Mouse (Mus musculus) neural tube, embryonic 14.5 days (tissue): ENCODE results near the gene Traf7. TPM values are rescaled to one million over a fixed set of nuclear protein-coding genes. Genes with fewer than 3 reads are reported as not detected.

ENCODE experiments used
- ATAC-seq: fragments of 200-750 bp; cut with Nextera tagmentation; 2 replicates; pipeline ENCODE4 v1.8.0; 2017; ENCODE audit warnings: low read depth, mild to moderate bottlenecking, moderate TSS enrichment, moderate library complexity
- H3K27ac ChIP-seq: fragments of 300-500 bp; sonication (generic); 2 replicates; pipeline ENCODE4 v1.5.1; 2014; ENCODE audit warnings: low read depth, mild to moderate bottlenecking, control low read depth, low read length, moderate library complexity, mixed read lengths
- H3K27me3 ChIP-seq: fragments of 300-500 bp; sonication (generic); 2 replicates; pipeline ENCODE4 v1.6.1; 2014; ENCODE audit warnings: low read length; ENCODE audit not compliant: control insufficient read depth, insufficient read depth
- H3K36me3 ChIP-seq: fragments of 300-500 bp; sonication (generic); 2 replicates; pipeline ENCODE4 v1.6.1; 2014; ENCODE audit warnings: low read length, mixed read lengths; ENCODE audit not compliant: control insufficient read depth, insufficient read depth
- H3K4me1 ChIP-seq: fragments of 300-500 bp; sonication (generic); 2 replicates; pipeline ENCODE4 v1.6.1; 2014; ENCODE audit warnings: low read length; ENCODE audit not compliant: control insufficient read depth, insufficient read depth
- H3K4me2 ChIP-seq: fragments of 300-500 bp; sonication (generic); 2 replicates; pipeline ENCODE4 v1.6.1; 2014; ENCODE audit warnings: mild to moderate bottlenecking, low read depth, low read length, control low read depth
- H3K4me3 ChIP-seq: fragments of 300-500 bp; sonication (generic); 2 replicates; pipeline ENCODE4 v1.5.1; 2014; ENCODE audit warnings: low read depth, low read length, control low read depth, mixed read lengths
- H3K9ac ChIP-seq: fragments of 300-500 bp; sonication (generic); replicated peaks from 2 replicates; pipeline ENCODE4 v1.6.1; 2014; ENCODE audit warnings: low read depth, mild to moderate bottlenecking, control low read depth, low read length, mixed read lengths
- H3K9me3 ChIP-seq: fragments of 300-500 bp; sonication (generic); 2 replicates; pipeline ENCODE4 v1.6.1; 2016; ENCODE audit warnings: low read length; ENCODE audit not compliant: control insufficient read depth
- WGBS: fragments of 180-500 bp; shearing (Covaris S2); extraction: QIAGEN DNeasy Blood & Tissue Kit; methylation state at CpG from one replicate; pipeline ENCODE4 v1.1.7; 2014; 5-methylcytosine and 5-hydroxymethylcytosine counted together
- polyA plus RNA-seq: library from polyadenylated mRNA; unstranded; fragments of >200 nt; fragmentation: Nextera tagmentation; extraction: Ambion mirVana; gene quantifications from 2 replicates; pipeline ENCODE4 v1.2.1, GENCODE M21; 2014

The Traf7 gene
- polyA plus RNA-seq, 1 experiment from 2014 or later, result 76.6 TPM

DNA sequence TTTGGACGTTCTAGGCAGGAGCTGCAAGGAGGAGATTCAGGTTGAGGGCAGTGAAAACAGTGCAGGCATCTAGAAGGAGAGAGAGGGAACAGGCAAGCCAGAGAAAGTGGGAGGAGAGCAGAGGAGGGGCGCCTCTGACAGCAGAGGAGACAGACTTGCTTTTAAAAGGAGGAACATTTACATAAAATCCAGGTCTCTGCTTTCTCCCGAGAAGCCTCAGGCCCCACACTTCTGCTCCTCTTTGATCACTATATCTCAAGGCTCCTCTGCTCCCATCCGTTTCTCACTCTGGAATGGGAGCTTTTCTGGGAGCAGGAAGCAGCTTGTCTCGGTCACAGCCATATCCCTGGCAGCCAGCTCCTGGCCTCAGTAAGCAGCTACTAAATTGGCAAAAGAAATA is 7.6 kb upstream of the Traf7 start:
- no peak for ATAC-seq
- no peak overlapping the region for H3K4me2 ChIP-seq
- peaks cover 7% of the 10 kb centered on the region; the same call in 1 of the 2 replicates for H3K36me3 ChIP-seq
- no peak overlapping the region for H3K9ac ChIP-seq
- 60% methylated on average over 5 of the region's 5 CpGs for WGBS
- H3K9me3 ChIP-seq, result no peaks in the 10 kb centered on the region
- H3K27ac ChIP-seq, result no peak overlapping the region
- peaks cover 3% of the 10 kb centered on the region; the same call in 1 of the 2 replicates for H3K4me1 ChIP-seq
- no peaks in the 10 kb centered on the region for H3K27me3 ChIP-seq
- no peak overlapping the region for H3K4me3 ChIP-seq

DNA sequence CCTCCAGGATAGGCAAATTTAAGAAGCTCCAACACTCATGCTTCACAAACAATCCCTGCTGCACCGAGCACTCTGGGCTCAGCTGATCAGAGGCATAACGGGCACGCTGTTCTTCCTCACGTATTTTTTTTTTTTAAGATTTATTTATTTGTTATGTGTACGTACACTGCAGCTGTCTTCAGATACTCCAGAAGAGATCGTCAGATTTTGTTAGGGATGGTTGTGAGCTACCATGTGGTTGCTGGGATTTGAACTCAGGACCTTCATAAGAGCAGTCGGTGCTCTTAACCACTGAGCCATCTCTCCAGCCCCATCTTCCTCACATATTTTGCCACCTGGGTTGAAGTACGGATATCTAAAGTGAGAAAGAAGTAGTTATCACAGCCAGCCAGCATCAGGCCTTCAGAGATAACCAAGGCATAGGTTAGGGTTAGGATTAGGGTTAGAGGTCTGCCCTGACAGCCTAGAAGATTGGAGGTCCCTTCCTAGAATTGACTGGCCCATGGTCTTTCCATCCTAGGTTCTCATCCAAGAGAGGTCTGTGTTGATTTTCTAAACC is 6.5 kb upstream of the Traf7 start, which contains the start of gene Rab26:
Rab26 (minus strand) TSS at position 51 of the 559 bp plus-strand sequence.
- H3K27ac ChIP-seq, result no peak within 1 kb of the TSS
- H3K4me3 ChIP-seq, result peak within 1 kb of the TSS; percentile 26
- ATAC-seq, result no peak
- H3K9ac ChIP-seq, result peak within 1 kb of the TSS; percentile 32; the same call in 1 of the 2 replicates
- H3K4me2 ChIP-seq, result peak within 1 kb of the TSS; percentile 48
- H3K9me3 ChIP-seq, result no peaks in the 10 kb centered on the region
- H3K36me3 ChIP-seq, result peaks cover 10% of the 10 kb centered on the region; the same call in 1 of the 2 replicates
- no peaks in the 10 kb centered on the region for H3K27me3 ChIP-seq
- WGBS, result 88% methylated on average over 8 of the region's 8 CpGs
- peaks cover 14% of the 10 kb centered on the region for H3K4me1 ChIP-seq

DNA sequence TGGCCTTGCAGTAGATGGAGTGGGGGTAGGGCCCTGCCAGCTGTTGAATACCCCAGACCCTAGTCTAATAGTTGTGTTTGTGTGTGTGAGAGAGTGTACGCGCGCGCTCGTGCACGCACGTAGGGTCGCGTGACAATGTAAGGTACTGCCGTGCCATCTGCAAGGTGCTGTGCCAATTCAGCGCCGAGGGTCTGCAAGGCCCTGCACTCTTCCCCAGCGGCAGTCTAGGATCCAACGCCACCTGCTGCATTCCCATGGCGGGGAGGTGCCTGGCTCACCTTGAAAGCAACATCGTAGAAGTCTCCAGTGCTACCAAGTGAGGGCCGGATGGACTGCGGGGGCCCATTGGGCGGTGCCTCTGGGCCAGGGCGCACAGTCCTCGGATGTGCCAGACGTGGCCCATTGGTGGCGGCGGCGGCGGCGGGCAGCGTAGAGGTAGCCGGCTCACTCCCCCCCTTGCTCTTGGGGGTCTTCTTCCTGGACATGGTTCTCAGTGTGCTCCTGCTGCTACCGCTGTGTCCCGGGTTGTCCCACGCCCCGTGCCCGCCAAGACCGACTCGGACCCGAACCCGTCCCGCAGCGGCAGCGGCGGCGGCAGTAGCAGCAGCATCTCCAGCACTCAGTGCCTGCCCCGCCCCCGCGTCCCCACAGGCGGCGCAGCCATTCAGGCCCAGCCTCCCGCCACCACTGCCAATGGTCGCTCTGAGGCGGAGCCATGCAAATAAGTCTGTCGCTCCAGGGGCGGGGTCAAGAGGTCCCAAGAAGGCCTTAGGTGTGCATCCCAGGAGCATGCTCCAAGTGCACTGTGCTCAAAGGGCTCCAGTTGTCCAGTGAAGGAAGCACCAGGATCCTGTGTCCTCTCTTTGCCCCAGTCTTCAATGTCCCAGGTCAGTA is 5.6 kb upstream of the Traf7 start:
- Histone ChIP-seq H3K9me3 (no peaks in the 10 kb centered on the region), H3K36me3 (peaks cover 10% of the 10 kb centered on the region; the same call in 1 of the 2 replicates), H3K27ac (no peak overlapping the region), H3K4me2 (peak overlapping the region; percentile 48), H3K27me3 (no peaks in the 10 kb centered on the region), H3K9ac (peak overlapping the region; percentile 32; the same call in 1 of the 2 replicates), H3K4me1 (peaks cover 20% of the 10 kb centered on the region), H3K4me3 (peak overlapping the region; percentile 26)
- WGBS, result 10% methylated on average over 49 of the region's 53 CpGs
- peak; percentile 26; the same call in 1 of the 2 replicates for ATAC-seq

DNA sequence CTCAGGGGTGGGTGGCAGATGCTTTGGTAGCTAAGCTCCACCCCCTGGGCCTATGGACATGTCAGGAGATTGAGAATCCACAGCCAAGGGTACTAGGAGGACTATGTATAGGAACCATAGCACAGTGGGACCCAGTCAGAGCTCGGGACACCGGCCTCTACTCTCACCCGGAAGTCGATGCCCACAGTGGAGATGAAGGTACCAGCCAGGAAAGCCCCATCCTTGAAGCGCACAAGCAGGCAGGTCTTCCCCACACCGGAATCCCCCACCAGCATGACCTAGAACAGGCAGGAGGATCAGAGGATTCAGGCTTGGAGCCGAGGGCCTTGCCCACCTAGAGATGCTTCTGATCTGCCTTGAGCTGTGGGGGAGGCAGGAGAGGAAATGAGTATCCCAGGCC is 4.3 kb upstream of the Traf7 start:
- H3K4me2 ChIP-seq, result no peak overlapping the region
- 79% methylated on average over 7 of the region's 7 CpGs for WGBS

DNA sequence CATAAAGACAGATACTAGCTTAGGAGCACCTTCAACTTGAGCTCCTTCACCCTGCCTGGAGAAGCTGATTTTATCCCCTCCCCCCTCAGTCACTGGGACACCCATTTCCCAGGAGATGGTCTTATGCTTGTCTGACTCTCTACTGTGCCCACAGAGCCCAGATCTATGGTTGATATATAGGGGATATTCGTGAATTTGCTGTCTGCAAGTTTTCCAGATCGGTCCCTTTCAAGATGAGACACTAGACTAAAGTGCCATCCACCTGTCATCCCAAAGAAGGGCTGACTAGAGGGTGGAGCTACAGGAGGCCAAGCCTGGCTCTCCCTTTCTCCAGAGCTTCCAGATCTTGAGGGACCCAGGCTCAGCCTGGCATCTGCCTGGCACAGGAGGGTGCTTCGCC is 3.3 kb upstream of the Traf7 start:
- no peak for ATAC-seq
- Histone ChIP-seq H3K4me2 (no peak overlapping the region), H3K9ac (no peak overlapping the region; the same call in 1 of the 2 replicates), H3K27ac (no peak overlapping the region), H3K36me3 (peaks cover 10% of the 10 kb centered on the region; the same call in 1 of the 2 replicates), H3K27me3 (no peaks in the 10 kb centered on the region), H3K4me3 (no peak overlapping the region), H3K9me3 (no peaks in the 10 kb centered on the region), H3K4me1 (peaks cover 26% of the 10 kb centered on the region)
- WGBS, result 75% methylated on average over 3 of the region's 3 CpGs

More for the DNA sequence above, 4.3 kb upstream of the Traf7 start:
- Histone ChIP-seq H3K9ac (no peak overlapping the region), H3K36me3 (peaks cover 10% of the 10 kb centered on the region; the same call in 1 of the 2 replicates), H3K4me3 (no peak overlapping the region), H3K4me1 (peaks cover 20% of the 10 kb centered on the region), H3K27me3 (no peaks in the 10 kb centered on the region), H3K9me3 (no peaks in the 10 kb centered on the region), H3K27ac (no peak overlapping the region)
- no peak for ATAC-seq

DNA sequence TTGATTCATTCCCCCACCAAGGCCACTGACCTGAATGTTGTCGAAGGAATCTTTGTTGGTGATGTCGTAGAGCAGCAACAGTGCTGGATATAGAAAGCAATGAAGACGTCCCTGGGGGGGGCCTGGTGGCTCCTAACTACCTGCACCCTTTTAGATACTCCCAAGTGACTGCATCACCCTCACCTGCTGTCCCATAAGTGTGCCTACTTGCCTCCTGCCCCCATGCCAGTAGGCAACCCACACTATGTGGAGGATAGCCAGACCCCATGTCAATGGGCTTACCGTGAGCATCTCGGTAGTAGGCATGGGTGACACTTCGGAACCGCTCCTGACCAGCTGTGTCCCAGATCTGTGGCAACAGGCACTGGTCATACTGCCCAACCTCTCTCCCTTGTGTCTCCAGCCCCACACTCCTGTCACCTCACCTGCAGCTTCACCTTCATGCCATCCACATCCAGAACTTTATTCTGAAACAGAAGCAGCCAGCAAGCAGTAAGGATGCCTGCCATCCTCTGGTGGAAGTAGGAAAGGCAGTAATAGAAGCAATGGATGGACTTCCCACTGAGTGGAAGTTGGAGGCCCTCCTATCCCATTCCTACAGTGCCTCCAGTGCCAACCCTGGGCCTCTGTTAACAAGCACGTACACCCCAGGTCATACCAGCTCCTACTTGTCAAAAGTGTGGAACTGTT is 2.8 kb upstream of the Traf7 start:
- peak overlapping the region; percentile 94 for H3K4me2 ChIP-seq
- no peaks in the 10 kb centered on the region for H3K9me3 ChIP-seq
- WGBS, result 29% methylated on average over 8 of the region's 8 CpGs
- peak overlapping the region; percentile 68; the same call in 1 of the 2 replicates for H3K4me3 ChIP-seq
- peak overlapping the region; percentile 72; the same call in 1 of the 2 replicates for H3K9ac ChIP-seq
- H3K27me3 ChIP-seq, result no peaks in the 10 kb centered on the region
- ATAC-seq, result no peak
- peaks cover 10% of the 10 kb centered on the region; the same call in 1 of the 2 replicates for H3K36me3 ChIP-seq
- H3K4me1 ChIP-seq, result peaks cover 26% of the 10 kb centered on the region
- H3K27ac ChIP-seq, result no peak overlapping the region

DNA sequence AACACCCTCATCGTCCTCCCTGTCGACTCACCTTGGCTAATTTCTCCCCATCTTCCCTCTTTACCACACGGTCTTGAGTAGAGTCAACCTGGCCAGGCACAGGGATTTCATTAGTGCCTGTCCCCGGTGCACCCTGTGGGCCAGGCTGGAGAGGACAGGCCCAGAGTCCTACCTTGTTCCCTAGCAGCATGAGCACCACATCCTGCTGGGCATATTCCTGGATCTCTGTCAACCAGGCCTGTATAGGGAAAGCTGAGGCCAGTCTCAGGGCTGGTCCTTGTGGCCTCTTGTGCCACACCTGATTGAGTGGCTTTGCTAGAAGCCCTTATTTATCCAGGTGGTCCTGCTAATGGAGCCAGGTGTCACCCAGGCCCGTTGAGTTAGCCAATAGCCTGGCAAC is 2.1 kb upstream of the Traf7 start:
- H3K36me3 ChIP-seq, result peaks cover 10% of the 10 kb centered on the region; the same call in 1 of the 2 replicates
- 20% methylated on average over 5 of the region's 5 CpGs for WGBS
- no peak for ATAC-seq
- H3K4me3 ChIP-seq, result peak overlapping the region; percentile 68
- no peaks in the 10 kb centered on the region for H3K27me3 ChIP-seq
- H3K9me3 ChIP-seq, result no peaks in the 10 kb centered on the region
- H3K4me1 ChIP-seq, result peaks cover 26% of the 10 kb centered on the region
- peak overlapping the region; percentile 72 for H3K9ac ChIP-seq
- H3K4me2 ChIP-seq, result peak overlapping the region; percentile 94
- H3K27ac ChIP-seq, result no peak overlapping the region

DNA sequence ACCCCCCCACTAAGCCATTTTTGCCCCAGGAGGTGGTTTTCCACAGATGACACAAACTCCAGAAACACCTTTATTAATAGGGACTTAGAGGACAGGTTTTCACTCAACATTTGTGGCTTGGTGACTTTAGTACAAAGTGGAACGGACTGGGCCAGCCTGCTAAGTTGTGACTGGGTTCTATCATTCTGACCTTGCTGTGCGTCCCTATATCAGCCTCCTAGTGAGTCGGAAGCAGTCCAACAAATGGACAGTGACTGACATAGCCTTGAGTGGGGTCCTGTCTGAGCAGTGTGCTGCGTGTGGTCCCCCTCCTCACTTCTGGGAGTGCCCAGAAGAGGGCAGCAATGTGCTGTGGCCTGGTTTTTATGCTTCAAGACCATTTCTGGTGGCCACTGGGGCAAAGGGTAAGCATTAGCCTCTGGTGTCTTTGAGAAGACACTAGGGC is 1.3 kb upstream of the Traf7 start:
- peaks cover 26% of the 10 kb centered on the region for H3K4me1 ChIP-seq
- peak overlapping the region; percentile 10; the same call in 1 of the 2 replicates for H3K27ac ChIP-seq
- peak overlapping the region; percentile 94 for H3K4me2 ChIP-seq
- H3K36me3 ChIP-seq, result peaks cover 10% of the 10 kb centered on the region; the same call in 1 of the 2 replicates
- 2% methylated on average over 4 of the region's 4 CpGs for WGBS
- peak overlapping the region; percentile 72 for H3K9ac ChIP-seq
- peak overlapping the region; percentile 68 for H3K4me3 ChIP-seq
- no peaks in the 10 kb centered on the region for H3K9me3 ChIP-seq
- H3K27me3 ChIP-seq, result no peaks in the 10 kb centered on the region
- no peak for ATAC-seq
